Mouse (Mus musculus) ES-E14 (cell line): ENCODE data around the gene Pmvk. TPM values are rescaled to one million over a fixed set of nuclear protein-coding genes. Genes with fewer than 3 reads are reported as not detected.
A peak's percentile ranks its signal among the peaks of the same experiment; 100 is the strongest.

Source experiments
- DNase-seq: peaks from one replicate; pipeline ENCODE4 v3.0.0-alpha.2; 2013; ENCODE audit warnings: low read depth, low spot score
- H3K27ac ChIP-seq: 2 replicates; pipeline ENCODE4 v1.5.1; 2012; ENCODE audit warnings: low read depth, mild to moderate bottlenecking, low read length, moderate library complexity, mixed read lengths; ENCODE audit not compliant: poor library complexity, insufficient read depth, severe bottlenecking
- H3K36me3 ChIP-seq: 2 replicates; pipeline ENCODE4 v1.6.1; 2012; ENCODE audit warnings: mild to moderate bottlenecking, low read length, moderate library complexity, mixed read lengths; ENCODE audit not compliant: control insufficient read depth, poor library complexity, insufficient read depth, severe bottlenecking
- H3K4me1 ChIP-seq, 2 experiments: fragments of 150-350 bp in 1 of 2; sonication (generic) in 1 of 2; 2 replicates each; pipeline ENCODE4 v1.6.1; 2012; ENCODE audit warnings: low read length in 2 of 2, mild to moderate bottlenecking in 1 of 2, mixed read lengths in 1 of 2; ENCODE audit not compliant: control insufficient read depth in 2 of 2, insufficient read depth in 2 of 2, poor library complexity in 1 of 2
- H3K4me3 ChIP-seq, 2 experiments: fragments of 150-350 bp in 1 of 2; sonication (generic) in 1 of 2; 2 replicates each; pipeline ENCODE4 v1.5.1; 2012; ENCODE audit warnings: low read length in 2 of 2, low read depth in 1 of 2, mild to moderate bottlenecking in 1 of 2, mixed read lengths in 1 of 2; ENCODE audit not compliant: insufficient read depth in 1 of 2, poor library complexity in 1 of 2, severe bottlenecking in 1 of 2
- H3K9ac ChIP-seq: 2 replicates; pipeline ENCODE4 v1.6.1; 2012; ENCODE audit warnings: low read depth, mild to moderate bottlenecking, low read length, mixed read lengths; ENCODE audit not compliant: poor library complexity, insufficient read depth, severe bottlenecking
- H3K9me3 ChIP-seq: fragments of 150-350 bp; sonication (generic); 2 replicates; pipeline ENCODE4 v1.6.1; 2012; ENCODE audit warnings: low read depth, mild to moderate bottlenecking, low read length; ENCODE audit not compliant: control insufficient read depth, insufficient read depth
- CHD2 ChIP-seq: IDR thresholded peaks from 2 replicates; pipeline ENCODE4 v1.6.1; 2014; ENCODE audit warnings: mild to moderate bottlenecking, low read depth, low read length, inconsistent platforms
- HCFC1 ChIP-seq: IDR thresholded peaks from 2 replicates; pipeline ENCODE4 v1.6.1; 2012; ENCODE audit warnings: low read length, inconsistent platforms, borderline replicate concordance; ENCODE audit not compliant: insufficient read depth
- MAFK ChIP-seq: IDR thresholded peaks from 2 replicates; pipeline ENCODE4 v1.6.1; 2014; ENCODE audit warnings: mild to moderate bottlenecking, low read depth, low read length, inconsistent platforms; ENCODE audit not compliant: insufficient read depth
- ZC3H11A ChIP-seq: IDR thresholded peaks from 2 replicates; pipeline ENCODE4 v1.6.1; 2012; ENCODE audit warnings: low read depth, mild to moderate bottlenecking, inconsistent platforms, low read length, borderline replicate concordance
- ZNF384 ChIP-seq: IDR thresholded peaks from 2 replicates; pipeline ENCODE4 v1.6.1; 2012; ENCODE audit warnings: low read depth, low read length, inconsistent platforms
- in situ Hi-C, 2 experiments: fragments of 600-800 bp; cut with MboI; formaldehyde crosslinking; loops; one replicate each; pipeline ENCODE4 v1.15.1; 2025; ENCODE audit warnings: low sequenced_read_pairs in 2 of 2, inconsistent platforms in 1 of 2; ENCODE audit not compliant: unreplicated experiment in 2 of 2
- total RNA-seq: library from RNA; depleted of rRNA; stranded (reverse); fragments of 300-350 nt; gene quantifications from 2 replicates; pipeline ENCODE4 v1.2.3, GENCODE M21; 2012

Pmvk gene
- total RNA-seq, 1 experiment, result 38.6 TPM

DNA sequence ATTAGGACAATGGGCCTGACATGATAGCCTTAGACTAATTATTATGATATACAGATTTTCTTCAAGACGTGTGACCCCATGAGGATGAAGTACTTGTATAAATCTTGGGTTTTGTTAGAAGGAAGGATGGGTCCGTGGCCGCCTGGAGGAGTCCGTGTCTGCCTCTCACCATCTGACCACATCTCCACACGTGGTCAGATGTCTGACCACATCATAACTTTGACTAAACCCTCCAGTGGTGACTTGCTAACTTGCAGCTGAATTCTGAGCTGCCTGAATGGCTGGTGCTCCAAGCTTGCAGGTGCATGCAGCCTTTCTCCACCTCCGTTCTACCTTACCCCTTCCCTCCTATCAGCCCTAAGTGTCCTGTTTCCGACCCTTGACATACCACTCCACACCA is 48.2 kb downstream of the Pmvk start:
- H3K36me3 ChIP-seq, result no peaks in the 10 kb centered on the region
- peaks cover 0 to 2% of the 10 kb centered on the region in 2 experiments; a peak in 1 of 4 replicates for H3K4me1 ChIP-seq
- in situ Hi-C loops, result loop anchor here in 1 of 2 experiments (10.0 kb wide), 1 partner anchor 362 kb away; no protein-coding TSS in a partner anchor
- no peak for TF ChIP-seq HCFC1
- TF ChIP-seq ZNF384, result no peak
- no peak overlapping the region for H3K4me3 ChIP-seq
- no peak overlapping the region for H3K27ac ChIP-seq
- DNase-seq, result no peak
- H3K9ac ChIP-seq, result no peak overlapping the region
- H3K9me3 ChIP-seq, result no peaks in the 10 kb centered on the region

DNA sequence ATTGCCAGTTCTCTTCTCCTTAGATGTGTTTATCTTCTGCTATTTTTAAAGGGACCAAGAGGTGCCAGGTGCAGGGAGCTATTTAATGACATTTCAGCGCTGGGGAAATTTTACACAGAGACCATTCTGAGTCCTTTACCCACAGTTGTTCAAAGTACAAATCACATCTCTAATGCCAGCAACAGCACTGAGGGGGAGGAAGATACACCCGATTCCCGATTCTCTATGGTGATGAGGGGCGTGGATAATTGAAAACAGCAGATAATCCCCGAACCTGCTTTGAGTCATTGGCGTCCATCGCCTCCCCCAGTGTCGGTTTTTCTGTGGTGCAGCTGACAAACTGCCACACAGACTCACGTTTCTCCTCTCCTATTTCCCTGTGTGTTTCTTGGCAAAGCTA is 53.7 kb downstream of the Pmvk start:
- in situ Hi-C loops, result loop anchor here in 1 of 2 experiments (10.0 kb wide), 1 partner anchor 357 kb away; no protein-coding TSS in a partner anchor
- H3K4me1 ChIP-seq, result no peaks in the 10 kb centered on the region; a peak in 1 of 4 replicates
- no peak overlapping the region for H3K27ac ChIP-seq
- no peak overlapping the region for H3K9ac ChIP-seq
- H3K9me3 ChIP-seq, result no peaks in the 10 kb centered on the region
- no peaks in the 10 kb centered on the region for H3K36me3 ChIP-seq
- TF ChIP-seq CHD2 (no peak), ZNF384 (no peak), MAFK (no peak), HCFC1 (no peak), ZC3H11A (no peak)
- no peak for DNase-seq
- no peak overlapping the region for H3K4me3 ChIP-seq

DNA sequence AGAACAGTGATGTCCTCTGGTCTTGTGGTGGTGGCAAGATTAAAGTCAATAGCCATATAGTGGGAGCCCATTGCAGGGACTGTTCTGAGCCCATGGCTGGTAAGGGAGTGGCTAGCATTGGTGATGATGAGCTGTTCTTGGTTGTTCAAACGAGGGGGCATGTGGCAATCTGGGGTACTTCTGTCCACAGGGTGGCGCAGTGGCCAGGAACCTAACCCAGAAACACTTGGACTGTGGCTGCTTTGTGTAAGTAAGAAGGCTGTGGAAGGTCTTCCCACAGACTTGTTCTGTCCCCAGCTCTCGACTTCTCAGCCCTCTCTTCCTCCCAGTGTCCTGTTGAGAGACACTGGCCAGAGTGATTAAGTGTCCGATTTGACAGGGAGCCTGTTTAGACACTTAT is 56.6 kb downstream of the Pmvk start:
- Histone ChIP-seq H3K36me3 (no peaks in the 10 kb centered on the region), H3K4me1 (no peaks in the 10 kb centered on the region), H3K9ac (no peak overlapping the region), H3K9me3 (no peaks in the 10 kb centered on the region), H3K27ac (no peak overlapping the region), H3K4me3 (no peak overlapping the region)
- in situ Hi-C loops, result loop anchor here in 1 of 2 experiments (10.0 kb wide), 1 partner anchor 254 kb away; the partner anchor contains the start of gene Chrnb2
- DNase-seq, result no peak
- TF ChIP-seq MAFK, result no peak
- TF ChIP-seq ZC3H11A, result peak; percentile 24; the same call in 1 of the 2 replicates

DNA sequence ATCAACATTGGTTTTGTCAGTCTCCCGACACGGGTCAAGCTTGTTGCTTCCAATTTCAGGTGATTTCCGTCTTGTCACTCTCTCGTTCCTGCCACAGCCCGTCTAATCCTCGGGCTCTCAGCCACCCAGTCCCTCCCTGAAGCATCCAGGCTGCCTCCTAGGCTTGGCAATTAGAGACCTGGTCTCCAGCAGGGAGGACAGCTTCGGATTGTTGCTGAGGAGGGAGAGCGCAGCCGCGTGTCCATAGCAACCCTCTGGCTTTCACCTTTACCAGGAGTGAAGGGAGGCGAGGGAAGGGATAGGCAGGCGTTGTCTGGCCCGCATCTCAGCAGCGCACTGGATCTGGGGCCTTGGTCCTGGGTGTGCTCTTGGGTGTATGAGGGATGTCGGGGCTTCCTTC is 57.1 kb downstream of the Pmvk start:
- DNase-seq, result no peak
- no peak overlapping the region for H3K4me3 ChIP-seq
- H3K4me1 ChIP-seq, result no peaks in the 10 kb centered on the region
- no peak overlapping the region for H3K9ac ChIP-seq
- no peaks in the 10 kb centered on the region for H3K36me3 ChIP-seq
- H3K9me3 ChIP-seq, result no peaks in the 10 kb centered on the region
- TF ChIP-seq CHD2, result no peak
- TF ChIP-seq MAFK, result no peak
- TF ChIP-seq HCFC1, result no peak
- no peak for TF ChIP-seq ZNF384
- no peak for TF ChIP-seq ZC3H11A
- H3K27ac ChIP-seq, result no peak overlapping the region
- in situ Hi-C loops, result loop anchor here in 1 of 2 experiments (10.0 kb wide), 1 partner anchor 253 kb away; the partner anchor contains the start of gene Chrnb2

DNA sequence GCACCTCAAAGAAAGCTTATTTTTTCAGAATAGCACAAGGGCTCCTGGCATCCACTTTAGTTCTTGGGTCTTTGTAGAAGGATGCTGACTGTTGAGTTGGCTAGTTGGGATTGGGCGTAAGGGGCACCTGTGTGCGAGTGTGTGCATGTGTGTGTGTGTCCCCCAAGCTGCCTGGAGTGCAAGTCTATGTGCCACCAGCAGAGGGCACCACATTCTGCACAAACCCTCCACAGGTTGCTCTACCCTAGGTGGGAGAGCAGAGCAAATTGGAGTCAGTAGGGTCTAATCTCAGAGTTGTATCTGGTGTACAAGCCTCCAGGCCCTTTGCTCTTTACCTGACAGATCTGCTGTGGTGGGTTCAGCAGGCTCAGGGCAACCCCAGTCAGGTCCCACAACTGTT is 57.9 kb downstream of the Pmvk start:
- H3K9me3 ChIP-seq, result no peaks in the 10 kb centered on the region
- 0 out of 2 replicates have a peak, but pooled peaks have one; percentile 14 for TF ChIP-seq ZC3H11A
- TF ChIP-seq ZNF384, result no peak
- DNase-seq, result peak; percentile 48
- H3K9ac ChIP-seq, result no peak overlapping the region
- no peaks in the 10 kb centered on the region for H3K4me1 ChIP-seq
- no peak overlapping the region for H3K27ac ChIP-seq
- no peak overlapping the region for H3K4me3 ChIP-seq
- in situ Hi-C loops, result loop anchor here in 1 of 2 experiments (10.0 kb wide), 1 partner anchor 253 kb away; the partner anchor contains the start of gene Chrnb2
- H3K36me3 ChIP-seq, result no peaks in the 10 kb centered on the region
